Comparison of ENCODE assay signal across 17 mouse cellular contexts in the genomic region with DNA sequence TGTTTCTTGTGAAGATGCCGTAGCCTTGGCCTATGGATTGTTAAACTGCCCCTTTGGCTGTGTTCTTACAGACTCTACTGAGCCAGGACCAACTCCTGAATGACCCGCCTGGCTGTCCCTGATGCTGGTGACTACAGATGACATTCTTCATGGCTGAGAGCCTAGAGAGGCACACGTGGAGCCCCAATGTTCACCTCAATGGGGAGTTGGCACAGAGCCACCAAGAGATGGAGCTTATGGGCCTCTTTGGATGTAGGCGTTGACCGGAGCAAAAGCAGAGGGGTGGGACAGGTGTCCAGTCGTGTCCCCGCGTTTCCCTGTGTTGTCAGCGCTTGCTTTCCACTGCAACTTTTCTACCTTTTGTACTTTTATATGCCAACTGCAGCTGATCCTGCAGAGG. TPM values are rescaled to one million over a fixed set of nuclear protein-coding genes. Genes with fewer than 3 reads are reported as not detected.
"Had no signal": no experiment of that assay in that cellular context is flagged by ENCODE, and none has a peak within 500 bp of the region (broad histone marks: within the 10 kb centered on the region; RNA-seq: fewer than 3 reads in every experiment).

No protein-coding gene starts in this region.

- H3K27ac ChIP-seq: lung, embryonic 15.5 days; macrophage; midbrain, embryonic 13.5 days; midbrain, embryonic 15.5 days; neural tube, embryonic 12.5 days; stomach, embryonic 15.5 days; stomach, postnatal 0 days had no signal

- H3K27me3 ChIP-seq: lung, embryonic 15.5 days; midbrain, embryonic 13.5 days; midbrain, embryonic 15.5 days; neural tube, embryonic 12.5 days; stomach, embryonic 15.5 days had no signal

- H3K4me2 ChIP-seq: lung, embryonic 15.5 days; midbrain, embryonic 11.5 days; midbrain, embryonic 13.5 days; midbrain, embryonic 15.5 days; neural tube, embryonic 12.5 days; stomach, embryonic 15.5 days had no signal

- H3K4me3 ChIP-seq: lung, embryonic 15.5 days; megakaryocyte, embryonic 14.5 days; midbrain, embryonic 13.5 days; midbrain, embryonic 15.5 days; neural tube, embryonic 12.5 days; stomach, embryonic 15.5 days had no signal

- H3K4me1 ChIP-seq: lung, embryonic 15.5 days; midbrain, embryonic 13.5 days; midbrain, embryonic 15.5 days; neural tube, embryonic 12.5 days; stomach, embryonic 15.5 days had no signal

- ATAC-seq: midbrain, embryonic 15.5 days had no signal

- H3K9me3 ChIP-seq: lung, embryonic 15.5 days; megakaryocyte, embryonic 14.5 days; midbrain, embryonic 13.5 days; midbrain, embryonic 15.5 days; neural tube, embryonic 12.5 days; stomach, embryonic 15.5 days had no signal

- H3K36me3 ChIP-seq: midbrain, embryonic 13.5 days; midbrain, embryonic 15.5 days; neural tube, embryonic 12.5 days had no signal

- H3K9ac ChIP-seq: lung, embryonic 15.5 days; midbrain, embryonic 13.5 days; midbrain, embryonic 15.5 days; neural tube, embryonic 12.5 days; stomach, embryonic 15.5 days had no signal

RNA-seq across cellular contexts. Expression of a gene that starts 10.4 kb away (rescaled TPM):
- polyA plus RNA-seq: lung, adult 2 months; macrophage; urinary bladder, adult 2 months had no signal

RNA-seq across cellular contexts. Expression of a gene that starts 53.5 kb away (rescaled TPM):
- polyA plus RNA-seq: lung, adult 2 months; lung, embryonic 15.5 days; lung, postnatal 0 days; macrophage; midbrain, embryonic 11.5 days; midbrain, embryonic 13.5 days; midbrain, embryonic 15.5 days; midbrain, postnatal 0 days; neural tube, embryonic 12.5 days; neural tube, embryonic 14.5 days; spleen, adult 2 months; stomach, embryonic 15.5 days; stomach, postnatal 0 days; testis, adult 2 months; thymus, adult 2 months; urinary bladder, adult 2 months had no signal
